Mouse (Mus musculus) ES-E14 (cell line): ENCODE data around the gene Selenot. TPM values are rescaled to one million over a fixed set of nuclear protein-coding genes. Genes with fewer than 3 reads are reported as not detected.

Experiments
- DNase-seq: peaks from one replicate; pipeline ENCODE4 v3.0.0-alpha.2; 2013; ENCODE audit warnings: low read depth, low spot score
- H3K27ac ChIP-seq: 2 replicates; pipeline ENCODE4 v1.5.1; 2012; ENCODE audit warnings: low read depth, mild to moderate bottlenecking, low read length, moderate library complexity, mixed read lengths; ENCODE audit not compliant: poor library complexity, insufficient read depth, severe bottlenecking
- H3K36me3 ChIP-seq: 2 replicates; pipeline ENCODE4 v1.6.1; 2012; ENCODE audit warnings: mild to moderate bottlenecking, low read length, moderate library complexity, mixed read lengths; ENCODE audit not compliant: control insufficient read depth, poor library complexity, insufficient read depth, severe bottlenecking
- H3K4me1 ChIP-seq, 2 experiments: fragments of 150-350 bp in 1 of 2; sonication (generic) in 1 of 2; 2 replicates each; pipeline ENCODE4 v1.6.1; 2012; ENCODE audit warnings: low read length in 2 of 2, mild to moderate bottlenecking in 1 of 2, mixed read lengths in 1 of 2; ENCODE audit not compliant: control insufficient read depth in 2 of 2, insufficient read depth in 2 of 2, poor library complexity in 1 of 2
- H3K4me3 ChIP-seq, 2 experiments: fragments of 150-350 bp in 1 of 2; sonication (generic) in 1 of 2; 2 replicates each; pipeline ENCODE4 v1.5.1; 2012; ENCODE audit warnings: low read length in 2 of 2, low read depth in 1 of 2, mild to moderate bottlenecking in 1 of 2, mixed read lengths in 1 of 2; ENCODE audit not compliant: insufficient read depth in 1 of 2, poor library complexity in 1 of 2, severe bottlenecking in 1 of 2
- H3K9ac ChIP-seq: 2 replicates; pipeline ENCODE4 v1.6.1; 2012; ENCODE audit warnings: low read depth, mild to moderate bottlenecking, low read length, mixed read lengths; ENCODE audit not compliant: poor library complexity, insufficient read depth, severe bottlenecking
- H3K9me3 ChIP-seq: fragments of 150-350 bp; sonication (generic); 2 replicates; pipeline ENCODE4 v1.6.1; 2012; ENCODE audit warnings: low read depth, mild to moderate bottlenecking, low read length; ENCODE audit not compliant: control insufficient read depth, insufficient read depth
- CHD2 ChIP-seq: IDR thresholded peaks from 2 replicates; pipeline ENCODE4 v1.6.1; 2014; ENCODE audit warnings: mild to moderate bottlenecking, low read depth, low read length, inconsistent platforms
- HCFC1 ChIP-seq: IDR thresholded peaks from 2 replicates; pipeline ENCODE4 v1.6.1; 2012; ENCODE audit warnings: low read length, inconsistent platforms, borderline replicate concordance; ENCODE audit not compliant: insufficient read depth
- MAFK ChIP-seq: IDR thresholded peaks from 2 replicates; pipeline ENCODE4 v1.6.1; 2014; ENCODE audit warnings: mild to moderate bottlenecking, low read depth, low read length, inconsistent platforms; ENCODE audit not compliant: insufficient read depth
- ZC3H11A ChIP-seq: IDR thresholded peaks from 2 replicates; pipeline ENCODE4 v1.6.1; 2012; ENCODE audit warnings: low read depth, mild to moderate bottlenecking, inconsistent platforms, low read length, borderline replicate concordance
- ZNF384 ChIP-seq: IDR thresholded peaks from 2 replicates; pipeline ENCODE4 v1.6.1; 2012; ENCODE audit warnings: low read depth, low read length, inconsistent platforms
- in situ Hi-C, 2 experiments: fragments of 600-800 bp; cut with MboI; formaldehyde crosslinking; loops; one replicate each; pipeline ENCODE4 v1.15.1; 2025; ENCODE audit warnings: low sequenced_read_pairs in 2 of 2, inconsistent platforms in 1 of 2; ENCODE audit not compliant: unreplicated experiment in 2 of 2
- total RNA-seq: library from RNA; depleted of rRNA; stranded (reverse); fragments of 300-350 nt; gene quantifications from 2 replicates; pipeline ENCODE4 v1.2.3, GENCODE M21; 2012

Gene Selenot
- total RNA-seq, 1 experiment = 184 TPM

GRCm38 (mm10) chr3:58559887-58560286 lies 16.5 kb upstream of the Selenot start:
- peaks cover 0 to 12% of the 10 kb centered on the region in 2 experiments; a peak in 2 of 4 replicates for H3K4me1 ChIP-seq
- in situ Hi-C loops = no loop called here
- peaks cover 15% of the 10 kb centered on the region for H3K36me3 ChIP-seq
- no peak overlapping the region for H3K9ac ChIP-seq
- DNase-seq = no peak
- H3K4me3 ChIP-seq = no peak overlapping the region
- no peak overlapping the region for H3K27ac ChIP-seq
- TF ChIP-seq CHD2 (no peak), ZC3H11A (no peak), MAFK (no peak), ZNF384 (no peak), HCFC1 (no peak)
- no peaks in the 10 kb centered on the region for H3K9me3 ChIP-seq

- no peak overlapping the region for H3K4me3 ChIP-seq
- H3K27ac ChIP-seq = peak overlapping the region; percentile 85; the same call in 1 of the 2 replicates
- TF ChIP-seq HCFC1 (no peak), ZNF384 (peak; percentile 34; the same call in 1 of the 2 replicates), MAFK (no peak)
- H3K9me3 ChIP-seq = no peaks in the 10 kb centered on the region
- in situ Hi-C loops = no loop called here
- no peak overlapping the region for H3K9ac ChIP-seq
- H3K36me3 ChIP-seq = peaks cover 6% of the 10 kb centered on the region
- H3K4me1 ChIP-seq = peaks cover 0 to 7% of the 10 kb centered on the region in 2 experiments; a peak in 1 of 4 replicates
- peak; percentile 47 for DNase-seq
These were observed 15.0 kb upstream of the Selenot start for GRCm38 (mm10) chr3:58561437-58561836.

GRCm38 (mm10) chr3:58570821-58571220 lies 5.6 kb upstream of the Selenot start:
- peaks cover 11% of the 10 kb centered on the region for H3K9me3 ChIP-seq
- in situ Hi-C loops = no loop called here
- H3K9ac ChIP-seq = no peak overlapping the region
- H3K4me1 ChIP-seq = no peaks in the 10 kb centered on the region
- no peak for DNase-seq
- peak overlapping the region; percentile 44; the same call in 1 of the 2 replicates for H3K27ac ChIP-seq
- H3K4me3 ChIP-seq = no peak overlapping the region
- TF ChIP-seq HCFC1 = no peak
- TF ChIP-seq ZNF384 = no peak
- no peak for TF ChIP-seq CHD2
- no peak for TF ChIP-seq MAFK
- TF ChIP-seq ZC3H11A = no peak
- H3K36me3 ChIP-seq = no peaks in the 10 kb centered on the region

- H3K9ac ChIP-seq = peak overlapping the region; percentile 93
- peak overlapping the region; percentile 86 for H3K27ac ChIP-seq
- TF ChIP-seq HCFC1 (no peak), CHD2 (no peak), MAFK (no peak), ZC3H11A (no peak), ZNF384 (peak; percentile 73; the same call in 1 of the 2 replicates)
- in situ Hi-C loops = no loop called here
- H3K9me3 ChIP-seq = no peaks in the 10 kb centered on the region
- peaks cover 4% of the 10 kb centered on the region; the same call in 1 of the 2 replicates for H3K36me3 ChIP-seq
- peaks cover 4 to 5% of the 10 kb centered on the region in 2 experiments; a peak in 3 of 4 replicates for H3K4me1 ChIP-seq
- DNase-seq = no peak
- peak overlapping the region; percentile 67 to 82 for H3K4me3 ChIP-seq
These were observed 649 bp downstream of the Selenot start for GRCm38 (mm10) chr3:58577067-58577503.
